Mouse (Mus musculus): Measurements from ENCODE around the gene Fam169a.
"Not testable (repeated sequence)": the region's sequence is repeated elsewhere in the genome, so short reads cannot be mapped to it uniquely, and the experiment has no call there.

Fam169a gene

GRCm38 (mm10) chr13:97080615-97081014, 13.5 kb downstream of the Fam169a start:
- no peak for DNase-seq

GRCm38 (mm10) chr13:97082432-97082831, 15.3 kb downstream of the Fam169a start:
- DNase-seq: no peak

GRCm38 (mm10) chr13:97086316-97086715, 19.2 kb downstream of the Fam169a start:
- no peak for DNase-seq

GRCm38 (mm10) chr13:97087421-97087820, 20.3 kb downstream of the Fam169a start:
- no peak for DNase-seq

- no peak for DNase-seq
Observed at GRCm38 (mm10) chr13:97088183-97088582, 21.1 kb downstream of the Fam169a start.

- no peak for DNase-seq
Observed at GRCm38 (mm10) chr13:97095726-97096125, 28.6 kb downstream of the Fam169a start.

GRCm38 (mm10) chr13:97099187-97099852, 32.2 kb downstream of the Fam169a start, which contains the start of gene Gm6169:
Gm6169 (minus strand) TSS chr13:97099237.
- no peak for DNase-seq

- no peak for DNase-seq
Observed at GRCm38 (mm10) chr13:97104996-97105395, 37.9 kb downstream of the Fam169a start.

GRCm38 (mm10) chr13:97107721-97108120, 40.6 kb downstream of the Fam169a start:
- not testable (repeated sequence) for DNase-seq

GRCm38 (mm10) chr13:97109046-97109445, 42.0 kb downstream of the Fam169a start:
- DNase-seq: no peak

GRCm38 (mm10) chr13:97121341-97121740, 54.3 kb downstream of the Fam169a start:
- no peak for DNase-seq

- DNase-seq: not testable (repeated sequence)
Observed at GRCm38 (mm10) chr13:97129654-97130053, 62.6 kb downstream of the Fam169a start.

- not testable (repeated sequence) for DNase-seq
Observed at GRCm38 (mm10) chr13:97130413-97130812, 63.3 kb downstream of the Fam169a start.

GRCm38 (mm10) chr13:97137466-97138400, 70.6 kb downstream of the Fam169a start, which contains the start of the genes Gfm2 and Nsa2:
Gfm2 (plus strand) TSS chr13:97137937.
Nsa2 (minus strand) TSS chr13:97137937.
- peak; percentile 74 to 85 for DNase-seq

- not testable (repeated sequence) for DNase-seq
Observed at GRCm38 (mm10) chr13:97138404-97138931, 71.4 kb downstream of the Fam169a start.

GRCm38 (mm10) chr13:97142321-97142720, 75.2 kb downstream of the Fam169a start:
- no peak for DNase-seq

GRCm38 (mm10) chr13:97145834-97146233, 78.7 kb downstream of the Fam169a start:
- no peak for DNase-seq

GRCm38 (mm10) chr13:97175520-97176264, 108.6 kb downstream of the Fam169a start:
- DNase-seq: no peak

GRCm38 (mm10) chr13:97176731-97177130, 109.6 kb downstream of the Fam169a start:
- DNase-seq: no peak

- no peak for DNase-seq
Observed at GRCm38 (mm10) chr13:97178943-97179342, 111.9 kb downstream of the Fam169a start.

GRCm38 (mm10) chr13:97180113-97180828, 113.2 kb downstream of the Fam169a start:
- DNase-seq: no peak
